Mouse (Mus musculus) liver, adult 2 months (tissue): ENCODE results near the gene Slc26a10. TPM values are rescaled to one million over a fixed set of nuclear protein-coding genes. Genes with fewer than 3 reads are reported as not detected.

ENCODE experiments used
- DNase-seq: peaks from one replicate; pipeline ENCODE4 v3.0.0-alpha.2; 2011; ENCODE audit warnings: low read depth, low spot score; ENCODE audit errors: extremely low read depth
- H3K27ac ChIP-seq: fragments of 200-500 bp; replicated peaks from 2 replicates; pipeline ENCODE4 v1.5.1; 2012; ENCODE audit warnings: low read depth, mild to moderate bottlenecking, control low read depth, inconsistent platforms, low read length; ENCODE audit not compliant: insufficient read depth
- H3K27me3 ChIP-seq: fragments of 200-500 bp; 2 replicates; pipeline ENCODE4 v1.6.1; 2012; ENCODE audit warnings: mild to moderate bottlenecking, moderate library complexity, low read length, inconsistent platforms; ENCODE audit not compliant: control insufficient read depth, insufficient read depth
- H3K36me3 ChIP-seq: fragments of 200-500 bp; 2 replicates; pipeline ENCODE4 v1.6.1; 2012; ENCODE audit warnings: low read length, inconsistent platforms; ENCODE audit not compliant: control insufficient read depth, insufficient read depth
- H3K4me1 ChIP-seq: fragments of 200-500 bp; 2 replicates; pipeline ENCODE4 v1.6.1; 2011; ENCODE audit warnings: low read length; ENCODE audit not compliant: control insufficient read depth, insufficient read depth
- H3K4me3 ChIP-seq: fragments of 200-500 bp; 2 replicates; pipeline ENCODE4 v1.5.1; 2011; ENCODE audit warnings: low read depth, mild to moderate bottlenecking, control low read depth, low read length, moderate library complexity; ENCODE audit not compliant: insufficient read depth
- H3K79me2 ChIP-seq: fragments of 200-500 bp; 2 replicates; pipeline ENCODE4 v1.6.1; 2012; ENCODE audit warnings: inconsistent platforms, mild to moderate bottlenecking, low read length, moderate library complexity; ENCODE audit not compliant: control insufficient read depth, insufficient read depth
- H3K9ac ChIP-seq: fragments of 200-500 bp; 2 replicates; pipeline ENCODE4 v1.6.1; 2012; ENCODE audit warnings: low read depth, mild to moderate bottlenecking, control low read depth, inconsistent platforms, low read length
- CTCF ChIP-seq: fragments of 200-500 bp; IDR thresholded peaks from 2 replicates; pipeline ENCODE4 v1.5.1; 2011; ENCODE audit warnings: low read depth, low read length, control low read depth
- POLR2A ChIP-seq: fragments of 200-500 bp; IDR thresholded peaks from 2 replicates; pipeline ENCODE4 v1.6.1; 2011; ENCODE audit warnings: low read length, control low read depth; ENCODE audit not compliant: insufficient read depth; ENCODE audit errors: extremely low read depth
- WGBS: fragments of 180-500 bp; shearing (Covaris S2); methylation state at CpG from one replicate; pipeline ENCODE4 v1.1.7; 2018; 5-methylcytosine and 5-hydroxymethylcytosine counted together
- polyA plus RNA-seq: library from polyadenylated mRNA; depleted of rRNA; stranded (reverse); fragments of >200 nt; gene quantifications from 2 replicates; pipeline ENCODE4 v1.2.3, GENCODE M21; 2012
- total RNA-seq: library from RNA; depleted of rRNA; stranded (reverse); fragments of >200 nt; gene quantifications from 2 replicates; pipeline ENCODE4 v1.2.3, GENCODE M21; 2014

Slc26a10 gene
- total and polyA plus RNA-seq, 2 experiments = 3.1 to 4.1 TPM

DNA sequence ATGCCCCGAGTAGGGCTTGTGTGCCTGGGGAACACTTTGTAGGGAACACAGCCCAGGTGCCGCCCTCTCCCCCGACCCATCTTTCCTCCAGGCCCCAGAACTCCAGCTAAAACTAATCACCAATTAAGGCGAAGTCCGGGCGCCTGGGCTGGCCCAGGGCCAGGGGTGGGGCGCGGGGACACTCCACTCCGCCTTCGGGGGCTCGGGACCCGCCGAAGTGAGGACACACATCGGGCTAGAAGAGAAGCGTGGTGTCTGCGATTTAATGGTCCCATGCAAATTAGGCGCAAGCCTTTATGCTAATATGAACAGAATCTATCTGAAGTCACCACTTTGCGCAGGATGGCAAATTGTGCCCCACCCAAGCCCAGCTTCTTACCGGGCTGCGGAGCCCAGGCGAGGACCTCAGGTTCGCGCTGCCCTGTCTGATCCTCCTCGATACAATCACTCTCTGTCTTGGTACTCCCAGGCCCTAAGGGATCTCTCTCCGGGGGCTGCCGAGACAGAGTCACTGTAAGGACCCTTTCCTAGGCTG is 8.7 kb upstream of the Slc26a10 start:
- WGBS = 3% methylated on average over 26 of the region's 26 CpGs
- TF ChIP-seq CTCF (no peak), POLR2A (no peak)
- H3K9ac ChIP-seq = peak overlapping the region; percentile 54

DNA sequence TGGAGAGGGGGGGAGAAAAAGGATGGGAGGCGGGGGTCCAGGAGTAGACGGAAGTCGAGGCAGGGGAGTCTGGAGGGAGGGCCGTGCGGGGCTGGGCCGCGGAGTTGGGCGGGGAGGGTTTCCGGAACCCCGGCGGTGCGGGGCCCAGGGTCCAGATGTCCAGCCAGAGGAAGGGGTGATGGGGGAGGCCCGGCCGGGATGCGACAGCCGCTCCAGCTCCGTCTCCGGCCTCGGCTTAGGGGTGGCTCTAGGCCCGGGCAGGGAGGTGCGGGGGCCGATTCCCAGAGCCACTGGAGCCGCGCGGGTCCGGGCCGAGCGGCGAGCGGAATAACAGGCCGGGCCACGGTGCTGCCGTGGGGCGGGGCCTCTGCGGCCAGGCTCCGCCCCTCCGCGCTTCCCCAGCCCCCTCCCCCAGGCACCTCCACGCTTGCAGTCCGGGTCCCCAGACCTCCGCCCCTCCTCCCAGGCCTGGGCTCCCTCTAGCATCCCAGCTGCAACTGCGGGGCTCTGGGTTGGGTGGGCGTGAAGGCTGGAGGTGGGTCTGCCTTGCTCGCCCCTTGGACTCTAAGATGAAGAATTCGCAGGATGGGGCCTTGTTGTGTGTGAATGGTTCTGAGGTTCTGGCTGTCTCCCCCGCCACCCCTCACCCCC is 8.1 kb upstream of the Slc26a10 start:
- 2% methylated on average over 36 of the region's 46 CpGs for WGBS
- DNase-seq = no peak
- H3K4me1 ChIP-seq = peaks cover 2% of the 10 kb centered on the region; the same call in 1 of the 2 replicates

More for the DNA sequence above, 8.7 kb upstream of the Slc26a10 start:
- H3K27me3 ChIP-seq = peaks cover 8% of the 10 kb centered on the region
- H3K36me3 ChIP-seq = no peaks in the 10 kb centered on the region
- peak overlapping the region; percentile 78 for H3K4me3 ChIP-seq
- no peaks in the 10 kb centered on the region for H3K79me2 ChIP-seq
- no peak for DNase-seq
- H3K4me1 ChIP-seq = peaks cover 2% of the 10 kb centered on the region; the same call in 1 of the 2 replicates
- no peak overlapping the region for H3K27ac ChIP-seq

GRCm38 (mm10) chr10:127188079-127188453 is 7.6 kb upstream of the Slc26a10 start:
- H3K79me2 ChIP-seq = no peaks in the 10 kb centered on the region
- peaks cover 8% of the 10 kb centered on the region for H3K27me3 ChIP-seq
- WGBS = 6% methylated on average over 15 of the region's 21 CpGs
- peaks cover 2% of the 10 kb centered on the region; the same call in 1 of the 2 replicates for H3K4me1 ChIP-seq
- H3K27ac ChIP-seq = no peak overlapping the region
- TF ChIP-seq CTCF = no peak
- no peak for TF ChIP-seq POLR2A
- no peaks in the 10 kb centered on the region for H3K36me3 ChIP-seq
- DNase-seq = no peak
- H3K4me3 ChIP-seq = peak overlapping the region; percentile 78; the same call in 1 of the 2 replicates
- peak overlapping the region; percentile 85 for H3K9ac ChIP-seq

More for the DNA sequence above, 8.1 kb upstream of the Slc26a10 start:
- peak overlapping the region; percentile 78 for H3K4me3 ChIP-seq
- H3K79me2 ChIP-seq = no peaks in the 10 kb centered on the region
- no peaks in the 10 kb centered on the region for H3K36me3 ChIP-seq
- peaks cover 8% of the 10 kb centered on the region for H3K27me3 ChIP-seq
- H3K27ac ChIP-seq = no peak overlapping the region
- TF ChIP-seq CTCF (no peak), POLR2A (no peak)
- H3K9ac ChIP-seq = peak overlapping the region; percentile 85

DNA sequence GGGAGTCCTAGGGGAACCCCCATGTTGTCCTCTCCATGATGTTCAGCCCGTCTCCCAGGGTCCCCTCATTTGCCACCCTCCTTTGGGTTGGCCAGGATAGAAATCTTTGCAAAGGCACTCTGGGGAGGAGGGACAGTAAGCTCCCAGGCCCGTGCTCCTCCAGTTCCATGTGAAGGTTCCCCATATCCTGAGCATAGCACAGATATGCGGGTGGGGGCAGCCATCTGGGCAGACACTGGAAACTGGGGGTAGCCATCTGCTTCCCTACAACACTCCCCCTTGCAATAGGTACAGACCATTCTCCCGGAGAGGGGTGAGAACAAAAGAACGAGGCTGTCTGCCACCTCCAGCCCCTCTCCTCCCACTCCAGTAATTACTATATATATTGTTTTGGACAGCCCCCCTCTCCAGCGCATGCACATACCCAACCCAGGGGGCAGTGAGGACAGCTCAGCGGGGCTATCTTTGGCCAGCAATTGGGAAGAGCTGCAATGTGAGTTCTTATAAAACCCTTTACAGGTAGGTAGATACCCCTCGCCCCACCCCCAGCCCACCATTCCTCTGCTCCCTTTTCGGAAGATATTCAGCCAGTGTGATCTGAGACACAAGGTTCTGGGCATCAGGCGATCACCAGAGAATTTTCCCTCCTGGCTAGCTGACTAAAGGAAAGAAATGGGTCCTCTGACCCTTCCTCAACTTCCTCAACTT is 7.1 kb upstream of the Slc26a10 start:
- Histone ChIP-seq H3K4me1 (peaks cover 2% of the 10 kb centered on the region; the same call in 1 of the 2 replicates), H3K27ac (no peak overlapping the region), H3K9ac (no peak overlapping the region), H3K36me3 (no peaks in the 10 kb centered on the region), H3K4me3 (no peak overlapping the region), H3K27me3 (peaks cover 8% of the 10 kb centered on the region), H3K79me2 (no peaks in the 10 kb centered on the region)
- DNase-seq = no peak
- WGBS = 76% methylated on average over 10 of the region's 10 CpGs
- no peak for TF ChIP-seq CTCF

DNA sequence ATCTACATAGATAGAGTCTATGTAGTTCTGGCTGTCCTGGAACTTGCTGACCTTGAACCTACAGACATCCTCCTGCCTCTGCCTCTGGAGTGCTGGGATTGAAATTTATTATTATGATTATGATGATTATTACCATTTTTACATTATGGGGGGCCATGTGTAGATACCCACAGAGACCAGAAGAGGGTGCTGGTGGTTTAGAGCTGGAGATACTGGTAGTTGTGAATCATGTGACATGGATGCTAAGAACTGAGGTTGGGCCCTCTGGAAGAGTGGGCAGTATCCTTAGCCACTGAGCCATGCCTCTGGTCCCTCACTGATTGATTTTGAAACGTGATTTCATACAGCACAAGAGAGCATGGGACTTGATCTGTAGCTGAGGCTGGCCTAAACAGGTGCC is 6.0 kb upstream of the Slc26a10 start:
- no peak overlapping the region for H3K27ac ChIP-seq
- H3K4me1 ChIP-seq = peaks cover 2% of the 10 kb centered on the region; the same call in 1 of the 2 replicates
- TF ChIP-seq POLR2A (no peak), CTCF (no peak)
- H3K79me2 ChIP-seq = no peaks in the 10 kb centered on the region
- no peak for DNase-seq
- whole genome bisulfite sequencing = 96% methylated on average over 1 of the region's 1 CpGs
- no peaks in the 10 kb centered on the region for H3K36me3 ChIP-seq
- H3K4me3 ChIP-seq = no peak overlapping the region
- no peak overlapping the region for H3K9ac ChIP-seq
- peaks cover 8% of the 10 kb centered on the region for H3K27me3 ChIP-seq
